Mouse (Mus musculus) limb, embryonic 13.5 days (tissue): ENCODE measurements at regions not wholly inside any gene's neighbourhood (a gene's known extent, or its start where the extent isn't known, plus 50 kb on each side); places are given as distances from the start of the nearest gene placed in this dataset.
A peak's percentile ranks its signal among the peaks of the same experiment; 100 is the strongest.
"Not testable (repeated sequence)": the region's sequence is repeated elsewhere in the genome, so short reads cannot be mapped to it uniquely, and the experiment has no call there.

ENCODE experiments used
- ATAC-seq: fragments of 200-750 bp; cut with Nextera tagmentation; 2 replicates; pipeline ENCODE4 v1.8.0; 2017; ENCODE audit warnings: low read depth, moderate number of reproducible peaks, moderate TSS enrichment; ENCODE audit not compliant: low FRiP score
- H3K27ac ChIP-seq: fragments of 300-500 bp; sonication (generic); 2 replicates; pipeline ENCODE4 v1.5.1; 2015; ENCODE audit warnings: inconsistent platforms, mild to moderate bottlenecking, moderate library complexity
- H3K27me3 ChIP-seq: fragments of 300-500 bp; sonication (generic); 2 replicates; pipeline ENCODE4 v1.6.1; 2015; ENCODE audit warnings: mild to moderate bottlenecking, inconsistent platforms
- H3K36me3 ChIP-seq: fragments of 300-500 bp; sonication (generic); 2 replicates; pipeline ENCODE4 v1.6.1; 2015; ENCODE audit warnings: inconsistent platforms, mild to moderate bottlenecking, moderate library complexity
- H3K4me1 ChIP-seq: fragments of 300-500 bp; sonication (generic); 2 replicates; pipeline ENCODE4 v1.6.1; 2015; ENCODE audit warnings: inconsistent platforms
- H3K4me2 ChIP-seq: fragments of 300-500 bp; sonication (generic); replicated peaks from 2 replicates; pipeline ENCODE4 v1.6.1; 2015; ENCODE audit warnings: inconsistent platforms, mild to moderate bottlenecking, moderate library complexity
- H3K4me3 ChIP-seq: fragments of 300-500 bp; sonication (generic); 2 replicates; pipeline ENCODE4 v1.5.1; 2015; ENCODE audit warnings: moderate library complexity, mild to moderate bottlenecking, inconsistent platforms
- H3K9ac ChIP-seq: fragments of 300-500 bp; sonication (generic); 2 replicates; pipeline ENCODE4 v1.6.1; 2015; ENCODE audit warnings: mild to moderate bottlenecking, inconsistent platforms
- H3K9me3 ChIP-seq: fragments of 300-500 bp; sonication (generic); 2 replicates; pipeline ENCODE4 v1.6.1; 2016; ENCODE audit warnings: inconsistent platforms
- WGBS: fragments of 180-500 bp; shearing (Covaris S2); methylation state at CpG from one replicate; pipeline ENCODE4 v1.1.7; 2015; 5-methylcytosine and 5-hydroxymethylcytosine counted together

- no peak overlapping the region for H3K4me3 ChIP-seq
- H3K9ac ChIP-seq, result no peak overlapping the region
- no peaks in the 10 kb centered on the region for H3K36me3 ChIP-seq
- no peaks in the 10 kb centered on the region for H3K27me3 ChIP-seq
- H3K4me2 ChIP-seq, result no peak overlapping the region
- no peak for ATAC-seq
- no peaks in the 10 kb centered on the region for H3K9me3 ChIP-seq
- H3K4me1 ChIP-seq, result no peaks in the 10 kb centered on the region
- 41% methylated on average over 3 of the region's 3 CpGs for WGBS
- H3K27ac ChIP-seq, result no peak overlapping the region
These were observed 1151.3 kb upstream of the Prmt6 start for GRCm38 (mm10) chr3:111402135-111402534.

DNA sequence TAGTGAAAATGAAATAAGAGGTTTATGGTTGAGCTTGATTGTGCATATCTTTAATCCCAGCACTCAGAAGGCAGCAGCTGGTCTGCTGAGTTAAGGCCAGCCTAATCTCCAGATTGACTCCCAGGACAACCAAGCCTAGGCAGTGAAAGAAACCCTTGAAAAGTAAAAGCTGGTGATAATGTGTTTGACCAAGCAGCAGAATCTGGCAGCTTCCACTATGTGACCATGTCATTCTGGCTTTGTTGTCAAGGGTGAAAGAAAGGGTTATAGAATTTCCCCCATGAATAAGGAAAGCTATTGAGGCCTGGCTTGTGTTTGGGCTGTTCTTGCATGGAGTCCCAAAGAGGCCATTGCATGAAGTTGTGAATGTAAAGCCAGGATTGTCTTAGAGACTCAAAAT lies 1142.3 kb upstream of the Prmt6 start:
- Histone ChIP-seq H3K4me3 (no peak overlapping the region), H3K4me1 (no peaks in the 10 kb centered on the region), H3K27ac (no peak overlapping the region), H3K36me3 (no peaks in the 10 kb centered on the region), H3K9me3 (no peaks in the 10 kb centered on the region), H3K9ac (no peak overlapping the region), H3K4me2 (no peak overlapping the region), H3K27me3 (no peaks in the 10 kb centered on the region)
- no peak for ATAC-seq

DNA sequence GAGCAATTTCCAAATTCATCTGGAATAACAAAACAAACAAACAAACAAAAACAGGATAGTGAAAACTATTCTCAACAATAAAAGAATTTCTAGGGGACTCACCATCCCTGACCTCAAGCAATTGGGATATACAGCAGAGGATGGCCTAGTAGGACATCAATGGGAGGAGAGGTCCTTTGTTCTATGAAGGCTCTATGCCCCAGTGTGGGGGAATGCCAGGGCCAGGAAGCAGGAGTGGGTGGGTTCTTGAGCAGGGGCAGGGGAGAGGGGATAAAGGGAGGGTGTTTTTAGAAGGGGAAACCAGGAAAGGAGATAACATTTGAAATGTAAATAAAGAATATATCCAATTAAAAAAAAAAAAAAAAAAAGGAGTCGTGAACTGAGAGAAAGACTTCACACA lies 1141.9 kb upstream of the Prmt6 start:
- not testable (repeated sequence) for H3K9ac ChIP-seq, H3K36me3 ChIP-seq
- 82% methylated on average over 1 of the region's 1 CpGs for WGBS

GRCm38 (mm10) chr3:111386745-111387144 lies 1135.9 kb upstream of the Prmt6 start:
- H3K27ac ChIP-seq, result no peak overlapping the region
- WGBS, result 78% methylated on average over 1 of the region's 1 CpGs
- no peak overlapping the region for H3K9ac ChIP-seq
- no peaks in the 10 kb centered on the region for H3K36me3 ChIP-seq
- no peaks in the 10 kb centered on the region for H3K4me1 ChIP-seq
- H3K27me3 ChIP-seq, result no peaks in the 10 kb centered on the region
- no peak for ATAC-seq
- no peak overlapping the region for H3K4me2 ChIP-seq
- H3K4me3 ChIP-seq, result no peak overlapping the region
- H3K9me3 ChIP-seq, result no peaks in the 10 kb centered on the region

More for the DNA sequence above, 1141.9 kb upstream of the Prmt6 start:
- H3K27me3 ChIP-seq, H3K4me3 ChIP-seq, H3K9me3 ChIP-seq, ATAC-seq, H3K4me2 ChIP-seq, H3K27ac ChIP-seq, H3K4me1 ChIP-seq: not testable (repeated sequence)

GRCm38 (mm10) chr3:111386334-111386733 lies 1135.5 kb upstream of the Prmt6 start:
- Histone ChIP-seq H3K9me3 (no peaks in the 10 kb centered on the region), H3K36me3 (no peaks in the 10 kb centered on the region), H3K4me2 (no peak overlapping the region), H3K27ac (no peak overlapping the region), H3K4me1 (no peaks in the 10 kb centered on the region), H3K4me3 (no peak overlapping the region), H3K9ac (no peak overlapping the region), H3K27me3 (no peaks in the 10 kb centered on the region)
- ATAC-seq, result no peak

DNA sequence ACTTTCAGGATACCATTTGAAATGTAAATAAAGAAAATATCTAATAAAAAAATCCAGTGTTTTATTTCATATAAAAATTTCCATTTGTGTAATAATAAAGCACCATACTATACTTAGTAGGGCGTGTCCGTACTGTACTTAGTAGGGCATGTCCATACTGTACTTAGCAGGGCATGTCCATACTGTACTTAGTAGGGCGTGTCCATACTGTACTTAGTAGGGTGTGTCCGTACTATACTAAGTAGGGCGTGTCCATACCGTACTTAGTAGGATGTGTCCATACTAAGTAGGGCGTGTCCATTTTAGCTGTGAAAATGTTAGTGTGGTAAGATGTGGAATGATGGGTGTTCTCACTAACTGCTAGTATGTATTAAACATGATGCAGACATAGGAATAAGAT lies 1134.8 kb upstream of the Prmt6 start:
- WGBS, result 92% methylated on average over 7 of the region's 7 CpGs

DNA sequence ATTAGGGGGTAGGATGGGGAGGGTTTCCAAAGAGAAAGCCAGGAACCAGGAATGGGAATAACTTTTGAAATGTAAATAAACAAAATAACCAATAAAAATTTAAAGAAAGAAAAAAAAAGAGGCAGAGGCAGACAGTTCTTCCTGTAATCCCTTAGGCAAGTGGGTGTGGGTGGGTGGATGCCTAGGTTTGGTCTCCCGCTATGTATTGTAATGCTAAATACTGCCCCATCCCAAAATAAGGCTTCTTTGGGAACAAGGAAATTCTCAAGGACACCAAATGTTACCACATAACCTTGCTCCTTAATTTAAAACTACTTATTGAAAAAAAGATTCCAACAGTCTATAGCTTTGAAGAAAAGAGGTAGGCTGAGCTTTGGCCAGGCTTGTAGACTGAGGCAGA lies 1120.5 kb upstream of the Prmt6 start:
- Histone ChIP-seq H3K4me3 (no peak overlapping the region), H3K9me3 (no peaks in the 10 kb centered on the region), H3K4me2 (no peak overlapping the region), H3K9ac (no peak overlapping the region), H3K4me1 (no peaks in the 10 kb centered on the region), H3K27ac (no peak overlapping the region), H3K36me3 (no peaks in the 10 kb centered on the region), H3K27me3 (no peaks in the 10 kb centered on the region)
- ATAC-seq, result no peak
- WGBS, result 70% methylated on average over 1 of the region's 1 CpGs

More for the DNA sequence above, 1134.8 kb upstream of the Prmt6 start:
- no peak overlapping the region for H3K9ac ChIP-seq
- no peaks in the 10 kb centered on the region for H3K36me3 ChIP-seq
- no peaks in the 10 kb centered on the region for H3K9me3 ChIP-seq
- peak; percentile 44; the same call in 1 of the 2 replicates for ATAC-seq
- no peak overlapping the region for H3K27ac ChIP-seq
- H3K4me2 ChIP-seq, result no peak overlapping the region
- no peaks in the 10 kb centered on the region for H3K4me1 ChIP-seq
- H3K27me3 ChIP-seq, result no peaks in the 10 kb centered on the region
- H3K4me3 ChIP-seq, result no peak overlapping the region

GRCm38 (mm10) chr3:111338247-111338646 lies 1087.4 kb upstream of the Prmt6 start:
- no peak for ATAC-seq

GRCm38 (mm10) chr3:111291018-111291538 lies 1040.3 kb upstream of the Prmt6 start:
- ATAC-seq, result no peak
- H3K9ac ChIP-seq, result no peak overlapping the region
- no peaks in the 10 kb centered on the region for H3K27me3 ChIP-seq
- H3K4me2 ChIP-seq, result no peak overlapping the region
- H3K9me3 ChIP-seq, result no peaks in the 10 kb centered on the region
- H3K36me3 ChIP-seq, result no peaks in the 10 kb centered on the region
- H3K27ac ChIP-seq, result no peak overlapping the region
- H3K4me3 ChIP-seq, result no peak overlapping the region
- H3K4me1 ChIP-seq, result no peaks in the 10 kb centered on the region
- WGBS, result 73% methylated on average over 2 of the region's 2 CpGs

More at GRCm38 (mm10) chr3:111338247-111338646, 1087.4 kb upstream of the Prmt6 start:
- no peaks in the 10 kb centered on the region for H3K9me3 ChIP-seq
- no peaks in the 10 kb centered on the region for H3K4me1 ChIP-seq
- no peak overlapping the region for H3K4me3 ChIP-seq
- H3K27ac ChIP-seq, result no peak overlapping the region
- 32% methylated on average over 2 of the region's 2 CpGs for WGBS
- H3K36me3 ChIP-seq, result no peaks in the 10 kb centered on the region
- no peaks in the 10 kb centered on the region for H3K27me3 ChIP-seq
- H3K4me2 ChIP-seq, result no peak overlapping the region
- no peak overlapping the region for H3K9ac ChIP-seq

GRCm38 (mm10) chr3:111281584-111281983 lies 1030.8 kb upstream of the Prmt6 start:
- Histone ChIP-seq H3K27ac (no peak overlapping the region), H3K27me3 (no peaks in the 10 kb centered on the region), H3K4me2 (no peak overlapping the region), H3K9me3 (no peaks in the 10 kb centered on the region), H3K36me3 (no peaks in the 10 kb centered on the region), H3K4me1 (no peaks in the 10 kb centered on the region), H3K9ac (no peak overlapping the region), H3K4me3 (no peak overlapping the region)
- ATAC-seq, result no peak
